Mouse (Mus musculus): ENCODE data around the gene Olfr1395. TPM values are rescaled to one million over a fixed set of nuclear protein-coding genes. Genes with fewer than 3 reads are reported as not detected.

Gene Olfr1395
- total and polyA plus RNA-seq, 3 experiments, result not detected

DNA sequence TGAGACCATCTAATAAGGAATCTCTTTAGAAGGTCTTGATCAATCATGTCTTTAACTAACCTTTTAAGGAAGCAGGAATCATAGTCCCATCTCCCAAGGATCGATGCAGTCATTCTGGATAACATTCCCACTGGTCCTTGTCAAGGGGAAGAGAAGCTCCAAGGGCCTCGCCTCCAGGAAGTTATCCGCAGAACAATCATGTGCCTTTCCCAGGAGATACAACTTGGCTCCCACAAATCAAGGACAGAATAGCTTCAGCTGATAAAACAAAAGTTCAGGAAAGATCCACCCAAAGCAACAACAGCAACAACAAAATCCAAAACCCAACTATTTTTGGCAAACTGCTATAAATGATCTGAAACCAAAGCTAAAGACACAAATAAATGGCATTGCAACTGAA, 22.4 kb upstream of the Olfr1395 start:
- Histone ChIP-seq H3K36me3 (ENCODE audit: control insufficient read depth in 1 of 2, insufficient read depth in 2 of 2, low read length in 2 of 2) (no peaks in the 10 kb centered on the region), H3K27me3 (ENCODE audit: control insufficient read depth in 1 of 2, insufficient read depth in 2 of 2, low read length in 2 of 2) (peaks cover 0 to 2% of the 10 kb centered on the region in 2 experiments; a peak in 1 of 4 replicates), H3K4me1 (ENCODE audit: control insufficient read depth in 1 of 2, insufficient read depth in 2 of 2, low read length in 2 of 2) (no peaks in the 10 kb centered on the region), H3K9ac (ENCODE audit: control insufficient read depth, low read depth, low read length, poor library complexity, severe bottlenecking) (no peak overlapping the region), H3K9me3 (replicated peaks; ENCODE audit: insufficient read depth, low read length) (no peaks in the 10 kb centered on the region), H3K27ac (ENCODE audit: control insufficient read depth, low read depth, low read length) (no peak overlapping the region), H3K4me3 (ENCODE audit: control insufficient read depth in 1 of 2, insufficient read depth in 1 of 2, low read depth in 2 of 2, low read length in 2 of 2) (no peak overlapping the region), H3K79me2 (ENCODE audit: control insufficient read depth, insufficient read depth, low read length, poor library complexity) (no peaks in the 10 kb centered on the region)
- no peak for TF ChIP-seq UBTF (IDR thresholded peaks at IDR 0.05; ENCODE audit: borderline replicate concordance, insufficient read depth, low read depth, low read length)
- no peak for DNase-seq (ENCODE audit: low read depth, low spot score)

DNA sequence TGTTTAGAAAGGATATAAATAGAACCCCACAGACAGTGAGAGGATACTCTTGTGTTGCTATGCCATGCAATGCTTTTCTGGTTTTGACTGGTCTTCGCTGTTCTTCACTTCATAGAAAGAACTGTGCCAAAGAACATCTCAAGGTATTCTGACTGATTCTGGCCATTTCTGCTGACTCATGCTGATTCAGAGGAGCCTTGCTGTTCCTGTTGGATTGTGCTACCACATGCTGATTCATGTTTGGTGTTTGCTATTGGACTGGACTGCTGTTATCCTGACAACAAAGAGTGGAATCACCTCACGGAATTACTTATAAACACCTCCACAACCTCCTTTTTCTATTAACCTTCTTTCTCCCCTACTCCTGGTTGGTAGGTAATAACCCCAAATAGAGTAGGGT, 17.9 kb upstream of the Olfr1395 start:
- TF ChIP-seq ZMIZ1 (IDR thresholded peaks at IDR 0.05; ENCODE audit: low read depth, low read length) (no peak), MAFK (IDR thresholded peaks at IDR 0.05; ENCODE audit: borderline replicate concordance, low read depth, low read length) (peak; percentile 48; the same call in 1 of the 2 replicates), BHLHE40 (IDR thresholded peaks at IDR 0.05; ENCODE audit: borderline replicate concordance, low read depth, low read length) (no peak), POLR2A (IDR thresholded peaks at IDR 0.05; ENCODE audit: control insufficient read depth in 1 of 2, insufficient read depth in 1 of 2, low read depth in 1 of 2, low read length in 2 of 2, poor library complexity in 1 of 2) (no peak), GABPA (IDR thresholded peaks at IDR 0.05; ENCODE audit: low read depth, low read length) (peak; percentile 28; the same call in 1 of the 2 replicates)
- Histone ChIP-seq H3K79me2 (ENCODE audit: control insufficient read depth, insufficient read depth, low read length, poor library complexity) (no peaks in the 10 kb centered on the region), H3K4me3 (ENCODE audit: control insufficient read depth in 1 of 2, insufficient read depth in 1 of 2, low read depth in 2 of 2, low read length in 2 of 2) (no peak overlapping the region), H3K27ac (ENCODE audit: control insufficient read depth, low read depth, low read length) (no peak overlapping the region), H3K4me1 (ENCODE audit: control insufficient read depth in 1 of 2, insufficient read depth in 2 of 2, low read length in 2 of 2) (no peaks in the 10 kb centered on the region), H3K36me3 (ENCODE audit: control insufficient read depth in 1 of 2, insufficient read depth in 2 of 2, low read length in 2 of 2) (no peaks in the 10 kb centered on the region), H3K27me3 (ENCODE audit: control insufficient read depth in 1 of 2, insufficient read depth in 2 of 2, low read length in 2 of 2) (peaks cover 0 to 3% of the 10 kb centered on the region in 2 experiments; a peak in 1 of 4 replicates), H3K9ac (ENCODE audit: control insufficient read depth, low read depth, low read length, poor library complexity, severe bottlenecking) (no peak overlapping the region), H3K9me3 (replicated peaks; ENCODE audit: insufficient read depth, low read length) (no peaks in the 10 kb centered on the region)
- DNase-seq (ENCODE audit: low read depth, low spot score), result peak; percentile 14

GRCm38 (mm10) chr11:49154077-49154476, 12.0 kb downstream of the Olfr1395 start, which contains the start of gene Olfr1394:
TSS of gene Olfr1394 (plus strand) at chr11:49154377.
- H3K79me2 ChIP-seq (ENCODE audit: control insufficient read depth, insufficient read depth, low read length, poor library complexity), result no peaks in the 10 kb centered on the region
- no peaks in the 10 kb centered on the region for H3K4me1 ChIP-seq (ENCODE audit: control insufficient read depth in 1 of 2, insufficient read depth in 2 of 2, low read length in 2 of 2)
- no peak within 1 kb of the TSS for H3K27ac ChIP-seq (ENCODE audit: control insufficient read depth, low read depth, low read length)
- no peak within 1 kb of the TSS for H3K9ac ChIP-seq (ENCODE audit: control insufficient read depth, low read depth, low read length, poor library complexity, severe bottlenecking)
- no peak within 1 kb of the TSS for H3K4me3 ChIP-seq (ENCODE audit: control insufficient read depth in 1 of 2, insufficient read depth in 1 of 2, low read depth in 2 of 2, low read length in 2 of 2)
- no peak for DNase-seq (ENCODE audit: low read depth, low spot score)
- no peaks in the 10 kb centered on the region for H3K36me3 ChIP-seq (ENCODE audit: control insufficient read depth in 1 of 2, insufficient read depth in 2 of 2, low read length in 2 of 2)
- TF ChIP-seq CTCF (IDR thresholded peaks at IDR 0.05 in 2 of 3, conservative IDR thresholded peaks at IDR 0.05 in 1 of 3; ENCODE audit: control insufficient read depth in 1 of 3, insufficient read depth in 1 of 3, low read depth in 2 of 3, low read length in 3 of 3, poor library complexity in 1 of 3, severe bottlenecking in 1 of 3) (no peak), MAFK (IDR thresholded peaks at IDR 0.05; ENCODE audit: borderline replicate concordance, low read depth, low read length) (no peak), ETS1 (IDR thresholded peaks at IDR 0.05; ENCODE audit: low read depth, low read length) (no peak), GABPA (IDR thresholded peaks at IDR 0.05; ENCODE audit: low read depth, low read length) (no peak), NELFE (IDR thresholded peaks at IDR 0.05; ENCODE audit: low read depth, low read length) (no peak), USF2 (IDR thresholded peaks at IDR 0.05; ENCODE audit: borderline replicate concordance in 1 of 2, insufficient read depth in 1 of 2, low read depth in 1 of 2, low read length in 2 of 2) (no peak), ZNF384 (IDR thresholded peaks at IDR 0.05; ENCODE audit: low read depth, low read length) (no peak), USF1 (IDR thresholded peaks at IDR 0.05; ENCODE audit: low read depth, low read length) (no peak), MAZ (IDR thresholded peaks at IDR 0.05; ENCODE audit: low read depth, low read length) (no peak)
- H3K27me3 ChIP-seq (ENCODE audit: control insufficient read depth in 1 of 2, insufficient read depth in 2 of 2, low read length in 2 of 2), result peaks cover 23 to 25% of the 10 kb centered on the region in 2 experiments
- H3K9me3 ChIP-seq (replicated peaks; ENCODE audit: insufficient read depth, low read length), result no peaks in the 10 kb centered on the region
